Mouse (Mus musculus): Measurements from ENCODE around the gene Gatad2b. TPM values are rescaled to one million over a fixed set of nuclear protein-coding genes. Genes with fewer than 3 reads are reported as not detected.

Gene Gatad2b
- total and polyA plus RNA-seq, 3 experiments, result 8.4 to 22.6 (median 8.9) TPM

- DNase-seq (ENCODE audit: extremely low read depth), result no peak
- peak; percentile 21; the same call in 1 of the 2 replicates for TF ChIP-seq CHD1 (IDR thresholded peaks at IDR 0.05; ENCODE audit: low read depth, low read length)
- TF ChIP-seq BHLHE40 (IDR thresholded peaks at IDR 0.05; ENCODE audit: low read depth, low read length), result no peak
- TF ChIP-seq POLR2A (IDR thresholded peaks at IDR 0.05; ENCODE audit: low read depth, low read length), result 0 out of 2 replicates have a peak, but pooled peaks have one; percentile 1
- 0 out of 2 replicates have a peak, but pooled peaks have one; percentile 34 for TF ChIP-seq POLR2AphosphoS2 (IDR thresholded peaks at IDR 0.05; ENCODE audit: low read depth, low read length)
- TF ChIP-seq USF2 (conservative IDR thresholded peaks at IDR 0.05; ENCODE audit: low read depth, low read length), result no peak
- dilution Hi-C loops (cut with MboI; ENCODE audit: extremely low pct_ligation_motif_present, extremely low pct_unique_long_range_greater_than_20kb, low sequenced_read_pairs) (no loop called here), in situ Hi-C loops (cut with MboI; ENCODE audit: low pct_ligation_motif_present, low pct_unique_long_range_greater_than_20kb, low sequenced_read_pairs) (no loop called here)
- Histone ChIP-seq H3K9ac (ENCODE audit: insufficient read depth, low read depth) (peak overlapping the region; percentile 85), H3K4me2 (ENCODE audit: insufficient read depth, low read depth, poor library complexity, severe bottlenecking) (peak overlapping the region; percentile 46), H3K27me3 (replicated peaks) (no peaks in the 10 kb centered on the region), H3K36me3 (replicated peaks in 1 of 2; ENCODE audit: control insufficient read depth in 1 of 2, insufficient read depth in 1 of 2, low read length in 1 of 2) (peaks cover 46 to 50% of the 10 kb centered on the region in 2 experiments), H3K79me2 (replicated peaks; ENCODE audit: control insufficient read depth, extremely low read depth, insufficient read depth, poor library complexity, severe bottlenecking) (peaks cover 56% of the 10 kb centered on the region), H3K4me1 (ENCODE audit: control insufficient read depth in 1 of 2, insufficient read depth in 2 of 2) (peaks cover 8 to 50% of the 10 kb centered on the region in 2 experiments), H3K9me3 (replicated peaks; ENCODE audit: low read length) (no peaks in the 10 kb centered on the region), H3K27ac (ENCODE audit: insufficient read depth, low read depth) (peak overlapping the region; percentile 91), H3K4me3 (replicated peaks in 1 of 3; ENCODE audit: low read depth in 2 of 3, low read length in 2 of 3, poor library complexity in 1 of 3) (peak overlapping the region; percentile 91 to 95 (median 93))
These were observed 37.8 kb upstream of the Gatad2b start for GRCm38 (mm10) chr3:90255194-90255565.

- dilution Hi-C loops (cut with MboI; ENCODE audit: extremely low pct_ligation_motif_present, extremely low pct_unique_long_range_greater_than_20kb, low sequenced_read_pairs) (no loop called here), in situ Hi-C loops (cut with MboI; ENCODE audit: low pct_ligation_motif_present, low pct_unique_long_range_greater_than_20kb, low sequenced_read_pairs) (no loop called here)
- no peak for DNase-seq (ENCODE audit: extremely low read depth)
- Histone ChIP-seq H3K4me2 (ENCODE audit: insufficient read depth, low read depth, poor library complexity, severe bottlenecking) (peak overlapping the region; percentile 46), H3K4me3 (replicated peaks in 1 of 3; ENCODE audit: low read depth in 2 of 3, low read length in 2 of 3, poor library complexity in 1 of 3) (peak overlapping the region; percentile 91 to 95 (median 93)), H3K9me3 (replicated peaks; ENCODE audit: low read length) (no peaks in the 10 kb centered on the region), H3K4me1 (ENCODE audit: control insufficient read depth in 1 of 2, insufficient read depth in 2 of 2) (peaks cover 9 to 49% of the 10 kb centered on the region in 2 experiments), H3K79me2 (replicated peaks; ENCODE audit: control insufficient read depth, extremely low read depth, insufficient read depth, poor library complexity, severe bottlenecking) (peaks cover 53% of the 10 kb centered on the region), H3K27me3 (replicated peaks) (no peaks in the 10 kb centered on the region), H3K36me3 (replicated peaks in 1 of 2; ENCODE audit: control insufficient read depth in 1 of 2, insufficient read depth in 1 of 2, low read length in 1 of 2) (peaks cover 48 to 50% of the 10 kb centered on the region in 2 experiments), H3K27ac (ENCODE audit: insufficient read depth, low read depth) (peak overlapping the region; percentile 82), H3K9ac (ENCODE audit: insufficient read depth, low read depth) (peak overlapping the region; percentile 85)
- TF ChIP-seq MXI1 (IDR thresholded peaks at IDR 0.05; ENCODE audit: low read depth, low read length), result peak; percentile 64
- TF ChIP-seq CHD2 (IDR thresholded peaks at IDR 0.05; ENCODE audit: low read length), result no peak
- no peak for TF ChIP-seq MAZ (IDR thresholded peaks at IDR 0.05; ENCODE audit: low read depth, low read length)
- TF ChIP-seq BHLHE40 (IDR thresholded peaks at IDR 0.05; ENCODE audit: low read depth, low read length), result peak; percentile 96
- TF ChIP-seq ZKSCAN1 (IDR thresholded peaks at IDR 0.05; ENCODE audit: borderline replicate concordance, low read depth, low read length), result no peak
- no peak for TF ChIP-seq JUN (IDR thresholded peaks at IDR 0.05; ENCODE audit: insufficient read depth, low read depth, low read length)
- no peak for TF ChIP-seq GABPA (IDR thresholded peaks at IDR 0.05; ENCODE audit: insufficient replicate concordance, low read depth, low read length)
- TF ChIP-seq IRF4 (IDR thresholded peaks at IDR 0.05; ENCODE audit: low read depth, low read length), result no peak
- no peak for TF ChIP-seq USF2 (conservative IDR thresholded peaks at IDR 0.05; ENCODE audit: low read depth, low read length)
- no peak for TF ChIP-seq ZNF384 (IDR thresholded peaks at IDR 0.05; ENCODE audit: low read depth, low read length)
- TF ChIP-seq ZMIZ1 (IDR thresholded peaks at IDR 0.05; ENCODE audit: low read depth, low read length), result 0 out of 2 replicates have a peak, but pooled peaks have one; percentile 51
- 0 out of 2 replicates have a peak, but pooled peaks have one; percentile 16 for TF ChIP-seq SIN3A (IDR thresholded peaks at IDR 0.05; ENCODE audit: low read length)
- TF ChIP-seq MYC (IDR thresholded peaks at IDR 0.05; ENCODE audit: low read depth, low read length), result 0 out of 2 replicates have a peak, but pooled peaks have one; percentile 41
- no peak for TF ChIP-seq RCOR1 (conservative IDR thresholded peaks at IDR 0.05; ENCODE audit: low read depth, low read length)
These were observed 37.1 kb upstream of the Gatad2b start for GRCm38 (mm10) chr3:90255784-90256353.
